Mouse (Mus musculus): ENCODE data around the gene Tbc1d23. TPM values are rescaled to one million over a fixed set of nuclear protein-coding genes. Genes with fewer than 3 reads are reported as not detected.

Gene Tbc1d23
- total and polyA plus RNA-seq, 2 experiments, result 4.0 to 18.7 TPM

DNA sequence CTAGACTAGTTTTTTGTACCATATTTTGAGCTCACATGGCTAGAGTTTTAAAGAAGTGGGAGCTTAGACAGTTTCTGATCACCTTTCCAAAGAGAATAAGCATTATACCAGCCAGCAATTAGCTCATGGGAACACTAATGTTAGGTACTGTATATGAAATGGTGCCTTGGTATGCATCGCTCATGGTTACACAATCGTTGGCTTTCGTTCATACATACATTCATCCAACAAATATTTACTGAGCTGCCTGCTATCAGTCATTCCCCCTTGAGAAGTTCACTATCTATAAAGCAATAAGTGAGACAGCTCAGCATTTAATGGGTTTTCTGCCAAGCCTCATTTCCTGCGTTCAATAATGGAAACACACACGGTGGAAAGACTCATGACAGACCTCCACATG, 4.9 kb downstream of the Tbc1d23 start:
- TF ChIP-seq CTCF (IDR thresholded peaks at IDR 0.05; ENCODE audit: low read depth, low read length) (no peak), POLR2A (IDR thresholded peaks at IDR 0.05; ENCODE audit: extremely low read depth, insufficient read depth, low read length) (no peak)
- Histone ChIP-seq H3K4me3 (ENCODE audit: insufficient read depth, low read depth, low read length) (no peak overlapping the region), H3K36me3 (ENCODE audit: control insufficient read depth, insufficient read depth, low read length) (peaks cover 2% of the 10 kb centered on the region; the same call in 1 of the 2 replicates), H3K4me1 (ENCODE audit: control insufficient read depth, insufficient read depth, low read length) (peaks cover 10% of the 10 kb centered on the region; the same call in 1 of the 2 replicates), H3K27ac (replicated peaks; ENCODE audit: insufficient read depth, low read depth, low read length) (no peak overlapping the region), H3K79me2 (ENCODE audit: control insufficient read depth, insufficient read depth, low read length) (peaks cover 11% of the 10 kb centered on the region; the same call in 1 of the 2 replicates), H3K27me3 (ENCODE audit: control insufficient read depth, insufficient read depth, low read length) (no peaks in the 10 kb centered on the region), H3K9ac (ENCODE audit: low read depth, low read length) (no peak overlapping the region)
- DNase-seq (ENCODE audit: extremely low read depth, low read depth, low spot score), result no peak
- WGBS, result 28% methylated on average over 5 of the region's 5 CpGs

- DNase-seq (ENCODE audit: extremely low read depth, low read depth, low spot score), result no peak
- H3K27ac ChIP-seq (replicated peaks; ENCODE audit: insufficient read depth, low read depth, low read length), result no peak overlapping the region
Observed at GRCm38 (mm10) chr16:57220361-57220760, 10.9 kb downstream of the Tbc1d23 start.

GRCm38 (mm10) chr16:57215957-57216356, 15.3 kb downstream of the Tbc1d23 start:
- Histone ChIP-seq H3K27me3 (ENCODE audit: control insufficient read depth, insufficient read depth, low read length) (no peaks in the 10 kb centered on the region), H3K36me3 (ENCODE audit: control insufficient read depth, insufficient read depth, low read length) (peaks cover 30% of the 10 kb centered on the region), H3K79me2 (ENCODE audit: control insufficient read depth, insufficient read depth, low read length) (0 out of 2 replicates have a peak, but pooled peaks cover 2% of the 10 kb centered on the region), H3K27ac (replicated peaks; ENCODE audit: insufficient read depth, low read depth, low read length) (no peak overlapping the region), H3K9ac (ENCODE audit: low read depth, low read length) (no peak overlapping the region), H3K4me1 (ENCODE audit: control insufficient read depth, insufficient read depth, low read length) (no peaks in the 10 kb centered on the region), H3K4me3 (ENCODE audit: insufficient read depth, low read depth, low read length) (no peak overlapping the region)
- DNase-seq (ENCODE audit: extremely low read depth, low read depth, low spot score), result peak; percentile 20
- TF ChIP-seq CTCF (IDR thresholded peaks at IDR 0.05; ENCODE audit: low read depth, low read length), result no peak
- TF ChIP-seq POLR2A (IDR thresholded peaks at IDR 0.05; ENCODE audit: extremely low read depth, insufficient read depth, low read length), result no peak

More at GRCm38 (mm10) chr16:57220361-57220760, 10.9 kb downstream of the Tbc1d23 start:
- WGBS, result 98% methylated on average over 6 of the region's 6 CpGs
- TF ChIP-seq POLR2A (IDR thresholded peaks at IDR 0.05; ENCODE audit: extremely low read depth, insufficient read depth, low read length) (no peak), CTCF (IDR thresholded peaks at IDR 0.05; ENCODE audit: low read depth, low read length) (no peak)
- Histone ChIP-seq H3K9ac (ENCODE audit: low read depth, low read length) (no peak overlapping the region), H3K36me3 (ENCODE audit: control insufficient read depth, insufficient read depth, low read length) (peaks cover 8% of the 10 kb centered on the region; the same call in 1 of the 2 replicates), H3K4me1 (ENCODE audit: control insufficient read depth, insufficient read depth, low read length) (peaks cover 4% of the 10 kb centered on the region; the same call in 1 of the 2 replicates), H3K79me2 (ENCODE audit: control insufficient read depth, insufficient read depth, low read length) (peaks cover 14% of the 10 kb centered on the region; the same call in 1 of the 2 replicates), H3K27me3 (ENCODE audit: control insufficient read depth, insufficient read depth, low read length) (no peaks in the 10 kb centered on the region), H3K4me3 (ENCODE audit: insufficient read depth, low read depth, low read length) (no peak overlapping the region)

DNA sequence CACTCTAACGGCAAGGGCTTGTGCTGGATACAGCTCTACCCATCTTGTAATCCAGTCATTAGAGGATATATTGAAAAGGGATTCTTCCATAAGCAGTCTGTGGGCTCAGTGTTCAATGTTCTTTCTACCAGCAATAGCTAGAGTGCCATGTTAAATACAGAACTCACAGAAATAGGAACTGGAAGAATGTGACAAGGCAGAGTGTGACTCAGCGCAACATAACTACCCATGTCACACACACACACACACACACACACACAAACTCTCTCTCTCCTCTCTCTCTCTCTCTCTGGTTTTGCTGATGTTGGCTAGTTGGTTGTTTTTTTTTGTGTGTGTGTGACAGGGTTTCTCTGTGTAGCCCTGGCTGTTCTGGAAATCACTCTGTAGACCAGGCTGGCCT, 20.3 kb downstream of the Tbc1d23 start:
- WGBS, result 94% methylated on average over 2 of the region's 2 CpGs

DNA sequence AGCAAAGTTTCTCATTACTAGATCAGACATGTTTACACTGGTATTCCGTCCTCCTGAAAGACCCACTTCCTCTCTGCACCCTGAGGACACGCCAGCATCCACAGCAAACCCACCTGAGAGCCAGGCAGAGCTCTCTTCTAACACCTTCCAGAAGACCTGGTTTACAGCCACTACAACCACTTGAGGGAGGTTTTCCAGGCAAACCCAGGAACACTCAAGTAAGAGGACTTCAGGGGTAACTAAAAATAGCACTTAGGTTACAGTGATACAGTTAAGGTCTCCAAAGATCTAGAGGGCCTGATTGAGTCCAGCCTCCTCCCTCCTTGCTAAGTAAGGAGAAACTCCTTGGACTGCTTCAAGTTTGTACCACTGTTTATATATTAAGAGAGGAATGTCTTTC, 23.0 kb downstream of the Tbc1d23 start:
- Histone ChIP-seq H3K27ac (replicated peaks; ENCODE audit: insufficient read depth, low read depth, low read length) (no peak overlapping the region), H3K79me2 (ENCODE audit: control insufficient read depth, insufficient read depth, low read length) (no peaks in the 10 kb centered on the region), H3K9ac (ENCODE audit: low read depth, low read length) (no peak overlapping the region), H3K36me3 (ENCODE audit: control insufficient read depth, insufficient read depth, low read length) (peaks cover 37% of the 10 kb centered on the region), H3K4me3 (ENCODE audit: insufficient read depth, low read depth, low read length) (no peak overlapping the region), H3K4me1 (ENCODE audit: control insufficient read depth, insufficient read depth, low read length) (no peaks in the 10 kb centered on the region), H3K27me3 (ENCODE audit: control insufficient read depth, insufficient read depth, low read length) (no peaks in the 10 kb centered on the region)
- TF ChIP-seq CTCF (IDR thresholded peaks at IDR 0.05; ENCODE audit: low read depth, low read length), result no peak
- no peak for TF ChIP-seq POLR2A (IDR thresholded peaks at IDR 0.05; ENCODE audit: extremely low read depth, insufficient read depth, low read length)
- DNase-seq (ENCODE audit: extremely low read depth, low read depth, low spot score), result no peak
- whole genome bisulfite sequencing, result 92% methylated on average over 2 of the region's 2 CpGs

More for the DNA sequence above, 20.3 kb downstream of the Tbc1d23 start:
- H3K4me3 ChIP-seq (ENCODE audit: insufficient read depth, low read depth, low read length), result no peak overlapping the region
- DNase-seq (ENCODE audit: extremely low read depth, low read depth, low spot score), result no peak
- H3K36me3 ChIP-seq (ENCODE audit: control insufficient read depth, insufficient read depth, low read length), result peaks cover 41% of the 10 kb centered on the region
- H3K4me1 ChIP-seq (ENCODE audit: control insufficient read depth, insufficient read depth, low read length), result no peaks in the 10 kb centered on the region
- H3K27ac ChIP-seq (replicated peaks; ENCODE audit: insufficient read depth, low read depth, low read length), result no peak overlapping the region
- TF ChIP-seq POLR2A (IDR thresholded peaks at IDR 0.05; ENCODE audit: extremely low read depth, insufficient read depth, low read length) (no peak), CTCF (IDR thresholded peaks at IDR 0.05; ENCODE audit: low read depth, low read length) (no peak)
- H3K9ac ChIP-seq (ENCODE audit: low read depth, low read length), result no peak overlapping the region
- H3K27me3 ChIP-seq (ENCODE audit: control insufficient read depth, insufficient read depth, low read length), result no peaks in the 10 kb centered on the region
- H3K79me2 ChIP-seq (ENCODE audit: control insufficient read depth, insufficient read depth, low read length), result no peaks in the 10 kb centered on the region

DNA sequence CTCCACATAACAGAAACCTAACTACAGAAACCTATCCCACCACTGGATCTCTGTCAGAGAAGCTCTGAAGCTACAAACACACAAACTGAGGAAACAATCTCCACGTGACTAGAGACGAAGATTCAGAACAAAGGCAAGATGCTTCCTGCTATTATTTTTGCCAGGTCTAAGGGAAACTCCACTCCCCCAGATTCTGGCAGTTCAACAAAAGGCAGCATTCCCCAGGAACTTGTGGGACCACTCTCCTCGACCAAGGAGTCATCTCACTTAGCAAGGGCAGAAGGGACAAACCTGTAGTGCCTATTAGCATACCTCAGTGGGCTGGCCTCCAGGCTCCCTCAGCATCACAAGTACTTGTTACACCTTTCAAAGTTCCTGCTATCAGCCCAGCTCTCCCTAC, 34.0 kb downstream of the Tbc1d23 start:
- H3K4me1 ChIP-seq (ENCODE audit: control insufficient read depth, insufficient read depth, low read length), result no peaks in the 10 kb centered on the region
- H3K79me2 ChIP-seq (ENCODE audit: control insufficient read depth, insufficient read depth, low read length), result no peaks in the 10 kb centered on the region; the same call in 1 of the 2 replicates
- H3K36me3 ChIP-seq (ENCODE audit: control insufficient read depth, insufficient read depth, low read length), result peaks cover 36% of the 10 kb centered on the region
- H3K4me3 ChIP-seq (ENCODE audit: insufficient read depth, low read depth, low read length), result no peak overlapping the region
- H3K27ac ChIP-seq (replicated peaks; ENCODE audit: insufficient read depth, low read depth, low read length), result no peak overlapping the region
- 67% methylated on average over 3 of the region's 3 CpGs for WGBS
- H3K9ac ChIP-seq (ENCODE audit: low read depth, low read length), result no peak overlapping the region
- TF ChIP-seq CTCF (IDR thresholded peaks at IDR 0.05; ENCODE audit: low read depth, low read length) (no peak), POLR2A (IDR thresholded peaks at IDR 0.05; ENCODE audit: extremely low read depth, insufficient read depth, low read length) (no peak)
- no peak for DNase-seq (ENCODE audit: extremely low read depth, low read depth, low spot score)
- H3K27me3 ChIP-seq (ENCODE audit: control insufficient read depth, insufficient read depth, low read length), result no peaks in the 10 kb centered on the region
